Mouse (Mus musculus): Measurements from ENCODE around the gene Dlx3.

Gene Dlx3

DNA sequence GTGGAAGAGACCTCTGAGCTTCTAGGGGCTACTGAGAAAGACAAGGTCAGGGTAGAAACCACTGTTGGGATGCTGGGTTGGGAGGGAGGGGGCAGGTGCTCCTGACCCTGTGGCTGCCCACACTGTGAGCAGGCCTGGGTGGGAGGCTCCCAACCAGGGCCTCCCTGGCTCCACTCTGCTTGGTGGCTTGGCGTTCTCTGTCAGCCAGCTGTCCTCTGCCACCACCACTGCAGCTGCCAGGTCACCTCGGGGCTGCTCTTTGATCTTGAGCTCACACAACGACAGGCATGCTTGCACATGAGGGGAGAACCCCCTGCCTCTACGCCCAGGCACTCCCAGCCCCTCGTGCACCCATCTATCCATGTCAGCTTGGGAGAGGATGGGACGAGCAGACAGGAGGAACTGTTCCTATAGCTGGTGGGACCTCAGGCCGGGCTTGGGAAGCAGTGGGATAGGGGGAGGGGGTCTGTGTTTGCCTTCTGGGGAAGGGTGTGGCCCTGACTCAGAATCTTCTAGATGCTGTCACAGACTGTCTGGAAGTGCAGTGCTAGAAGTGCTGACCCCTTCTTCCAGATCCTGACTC lies 5.5 kb downstream of the Dlx3 start:
- DNase-seq: no peak

DNA sequence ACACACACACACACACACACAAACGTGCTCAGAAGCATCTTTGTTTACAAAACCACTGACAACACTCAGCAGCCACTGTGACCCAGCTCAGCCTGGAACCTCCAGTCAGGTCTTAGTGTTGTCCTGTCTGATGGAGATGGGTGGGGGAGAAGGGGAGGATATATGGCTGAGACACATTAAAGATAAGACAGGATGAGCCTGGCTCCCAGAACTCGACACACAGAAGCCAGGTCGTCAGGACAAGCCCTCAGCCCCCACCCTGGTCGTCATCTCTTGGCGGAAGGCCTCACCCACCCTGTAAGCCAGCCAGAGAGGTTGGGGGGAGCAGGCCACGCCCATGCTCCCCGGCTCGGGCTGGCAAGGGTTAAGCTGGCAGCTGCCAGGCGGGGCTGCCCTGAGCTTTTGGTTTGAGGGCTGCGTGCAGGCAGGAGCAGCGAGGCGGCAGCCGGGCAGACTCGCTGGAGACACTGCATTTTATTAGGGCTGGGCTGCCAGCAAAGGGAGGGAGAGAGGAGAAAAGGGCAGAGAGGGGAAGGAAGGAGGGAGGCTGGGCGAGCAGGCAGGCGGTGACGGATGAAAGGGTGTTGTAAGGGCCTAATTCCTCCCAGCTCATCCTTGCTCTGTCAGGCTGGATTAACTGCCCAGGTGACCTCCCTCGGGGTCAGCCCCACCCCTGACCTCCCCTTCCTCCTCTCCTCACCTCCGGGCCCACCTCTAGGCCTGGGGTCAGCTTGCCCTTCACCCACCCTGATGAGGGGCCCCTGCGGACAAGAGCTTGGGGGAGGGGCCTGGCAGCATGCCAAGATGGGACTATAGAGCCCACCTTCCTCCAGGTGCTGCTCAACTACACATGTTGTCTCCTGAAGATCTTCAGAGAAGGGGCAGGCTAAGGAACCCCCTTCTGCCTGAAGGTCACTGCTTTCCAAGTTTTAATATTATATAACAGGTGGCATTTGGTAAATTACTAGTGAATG lies 6.6 kb downstream of the Dlx3 start:
- DNase-seq: no peak

DNA sequence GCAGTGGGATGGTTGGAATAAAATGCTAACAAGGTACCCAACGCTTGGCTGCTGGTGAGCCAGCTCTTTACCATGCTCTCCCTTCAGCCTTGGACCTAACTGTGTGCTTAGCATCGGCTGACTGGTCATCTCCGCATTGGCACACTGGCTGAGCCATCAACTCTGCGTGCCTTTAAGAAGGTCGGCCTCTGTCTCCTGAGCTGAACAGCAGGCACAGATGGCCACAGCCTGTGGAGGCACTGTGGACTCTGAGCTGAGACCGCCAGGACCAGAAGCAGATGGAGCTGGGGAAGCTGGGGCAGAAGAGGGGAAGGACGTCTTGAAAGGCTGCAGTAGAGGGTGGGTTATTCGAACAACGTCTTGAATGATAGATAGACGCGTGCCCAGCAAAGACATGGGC lies 8.4 kb downstream of the Dlx3 start:
- DNase-seq: no peak

DNA sequence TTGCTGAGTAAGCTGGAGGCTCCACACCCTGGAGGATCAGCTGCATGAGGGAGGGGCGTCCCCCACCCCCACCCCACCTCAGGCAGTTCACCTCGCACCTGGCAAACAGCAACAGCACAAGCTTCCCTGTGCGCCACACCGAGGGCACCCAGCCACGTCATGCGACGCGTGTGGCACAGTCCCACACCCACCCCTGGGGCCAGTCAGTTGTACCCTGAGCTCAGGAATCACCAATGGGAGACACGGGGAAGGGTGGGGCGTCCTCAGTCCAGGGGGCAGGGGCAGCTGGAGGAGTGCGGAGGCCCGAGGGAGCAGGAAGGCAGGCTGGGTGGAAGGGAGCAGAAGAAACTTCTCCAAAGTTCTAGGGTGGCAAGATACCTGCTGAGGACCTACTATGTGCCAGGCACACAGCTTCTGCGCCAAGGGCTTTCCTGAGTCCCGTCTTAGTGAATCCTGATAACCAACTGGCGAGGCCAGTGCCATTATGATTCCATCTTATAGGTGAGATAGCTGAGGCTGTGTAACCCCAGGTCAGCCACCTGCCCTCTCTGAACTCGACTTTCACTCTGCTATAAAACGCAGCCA lies 10.8 kb downstream of the Dlx3 start:
- DNase-seq: no peak

DNA sequence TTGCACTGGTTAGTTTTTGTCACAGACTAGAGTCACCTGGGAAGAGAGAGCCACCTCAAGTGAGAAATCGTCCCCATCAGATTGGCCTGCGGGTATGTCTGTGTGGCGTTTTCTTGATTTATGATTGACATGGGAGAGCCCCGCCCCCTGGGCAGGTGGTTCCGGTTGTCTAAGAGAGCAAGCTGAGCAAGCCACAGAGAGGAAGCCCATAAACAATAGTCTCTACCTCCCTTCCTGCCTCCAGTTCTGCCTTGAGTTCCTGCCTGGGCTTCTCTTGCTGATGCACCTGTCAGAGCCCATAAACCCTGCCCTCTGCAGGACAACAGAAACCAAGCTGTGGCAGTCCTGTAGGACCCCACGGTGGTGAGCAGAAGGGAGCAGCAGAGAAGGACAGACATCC lies 13.4 kb downstream of the Dlx3 start:
- DNase-seq: no peak

DNA sequence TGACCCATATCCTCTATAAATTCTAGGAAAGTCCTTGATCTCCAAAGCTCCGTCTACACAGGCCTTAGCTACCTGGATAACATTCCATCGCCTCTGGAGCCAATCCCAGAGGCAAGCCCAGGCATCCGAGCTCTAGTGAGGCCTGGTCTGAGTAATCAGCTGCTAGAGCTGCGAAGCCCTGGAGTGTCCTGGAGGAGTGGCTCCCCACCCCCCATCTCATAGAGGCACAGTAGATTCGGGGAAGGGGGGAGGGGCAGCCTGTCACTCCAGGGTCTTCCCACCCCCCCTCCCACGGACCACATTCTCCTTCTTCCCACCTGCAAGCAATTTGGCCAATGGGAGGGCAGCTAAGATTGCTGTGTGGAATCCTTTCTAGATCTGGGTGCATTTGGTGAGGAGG lies 17.4 kb downstream of the Dlx3 start:
- no peak for DNase-seq

DNA sequence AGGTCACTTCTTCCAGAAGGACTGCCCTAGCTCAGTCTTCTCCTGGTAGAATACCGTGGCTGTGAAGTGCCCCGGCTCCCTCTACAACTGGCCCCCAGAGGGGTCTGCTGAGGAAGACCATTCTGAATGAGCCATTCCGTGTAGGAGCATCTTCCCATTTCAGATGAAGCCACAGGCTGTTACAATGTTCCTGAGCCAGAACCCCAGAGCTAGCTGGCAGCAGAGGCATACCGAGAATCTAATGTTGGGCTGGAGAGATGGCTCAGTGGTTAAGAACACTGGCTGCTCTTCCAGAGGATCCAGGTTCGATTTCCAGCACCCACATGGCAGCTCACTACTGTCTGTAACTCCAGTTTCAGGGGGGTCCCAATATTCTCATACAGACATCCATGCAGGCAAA lies 20.0 kb downstream of the Dlx3 start:
- no peak for DNase-seq

DNA sequence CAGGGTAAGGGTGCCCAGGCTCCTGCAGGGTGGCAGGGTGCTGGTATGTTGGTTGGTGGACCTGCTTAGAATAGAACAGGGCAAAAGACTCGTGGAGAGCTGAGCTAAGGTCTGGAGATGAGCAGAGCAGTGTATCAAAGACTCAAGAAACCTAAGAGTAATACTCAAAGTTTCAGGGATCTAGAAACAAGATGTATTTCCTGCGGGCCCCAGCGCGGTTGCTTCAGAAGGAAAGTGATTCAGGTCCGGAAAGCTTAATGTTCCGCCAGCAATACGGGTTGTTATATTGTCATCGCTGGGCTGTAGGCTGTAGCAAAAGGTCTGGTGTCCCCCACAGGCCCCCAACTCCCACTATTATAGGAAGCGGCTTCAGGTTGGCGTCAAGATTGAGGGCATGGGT lies 22.3 kb downstream of the Dlx3 start:
- DNase-seq: no peak

DNA sequence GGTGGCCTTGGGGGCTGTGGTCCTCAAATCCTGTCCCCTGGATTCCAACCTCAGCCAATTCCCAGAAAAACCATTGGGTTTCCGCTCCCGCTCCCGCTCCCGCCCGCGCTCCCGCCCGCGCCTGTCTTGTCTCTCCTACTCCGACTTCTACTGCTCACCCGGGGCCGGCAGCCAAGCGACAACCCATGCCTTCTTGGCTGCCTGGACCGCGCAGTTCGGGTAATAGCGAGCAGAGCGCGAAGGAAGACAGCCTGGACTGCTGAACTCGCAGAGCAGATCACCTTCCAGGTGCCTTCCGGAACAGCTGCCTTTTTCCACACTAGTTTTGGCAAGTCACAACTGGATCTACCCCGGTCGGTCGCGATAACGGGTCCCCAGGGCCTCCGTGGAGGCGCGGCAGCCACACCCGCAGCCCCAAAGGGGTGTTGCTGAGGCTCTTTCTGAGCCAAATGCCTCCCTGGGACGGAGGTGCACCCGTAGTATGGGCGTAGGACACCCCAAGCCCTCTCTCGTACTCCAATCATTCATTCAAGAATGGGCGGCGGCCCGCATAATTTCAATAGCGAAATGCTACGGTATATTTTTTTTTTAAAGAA lies 23.2 kb downstream of the Dlx3 start:
- DNase-seq: no peak

DNA sequence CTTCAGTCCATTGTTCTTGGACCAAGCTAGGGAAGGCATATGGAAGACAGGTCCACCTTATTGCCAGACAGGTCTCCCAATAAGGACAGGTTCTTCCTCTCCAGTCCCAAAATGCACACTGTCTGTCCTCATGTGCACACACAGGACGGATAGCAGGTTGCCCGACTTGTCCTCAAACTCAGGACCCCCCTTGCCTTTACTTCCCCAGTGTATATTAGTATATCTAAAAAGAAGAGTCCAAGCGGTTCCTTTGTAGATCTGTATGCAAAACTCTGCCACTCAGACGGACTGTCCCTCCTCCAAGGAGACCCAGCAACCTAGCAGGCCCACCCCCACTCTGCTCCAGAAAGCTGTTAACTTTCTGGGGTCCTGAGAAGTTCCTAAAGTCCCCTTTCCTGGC lies 23.7 kb downstream of the Dlx3 start:
- DNase-seq: no peak

DNA sequence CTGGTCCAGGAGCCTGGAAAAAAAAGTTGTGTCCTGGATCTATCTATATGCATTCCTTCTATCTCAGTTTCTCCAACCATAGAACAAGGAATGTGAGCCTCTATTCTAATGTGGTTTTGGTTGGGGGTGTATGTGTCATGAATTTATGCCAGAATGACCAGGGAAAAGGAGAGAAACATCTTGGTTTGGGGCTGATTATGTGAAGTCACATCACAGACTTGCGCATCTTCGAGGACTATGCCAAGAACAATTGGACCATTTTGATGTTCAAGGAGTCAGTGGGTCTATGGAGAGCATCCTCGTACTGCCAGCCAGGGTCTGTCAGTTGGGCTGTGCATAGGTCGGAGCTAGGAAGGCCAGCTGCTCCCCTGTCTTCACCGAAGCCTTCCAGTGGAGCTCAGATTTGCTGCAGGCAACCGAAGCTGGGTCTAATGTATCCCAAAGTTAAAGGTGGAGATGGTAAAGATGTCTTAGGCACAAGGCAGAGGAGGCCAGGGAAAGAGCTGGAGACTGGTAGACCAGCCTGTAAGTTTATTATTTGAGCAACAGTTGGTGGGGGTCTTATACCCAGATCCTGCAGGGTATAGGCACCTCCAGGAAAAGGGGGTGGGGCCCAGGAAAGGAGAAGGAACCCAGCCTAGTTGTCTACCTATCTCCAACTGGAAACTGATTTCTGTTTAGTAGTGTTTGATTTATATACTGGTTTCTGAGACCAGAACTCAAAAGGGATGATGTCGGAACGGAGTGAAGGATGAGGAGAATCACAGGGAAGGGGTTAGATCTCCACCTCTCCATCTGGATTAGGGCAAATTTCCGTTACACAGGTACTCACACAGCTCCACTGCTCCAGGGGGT lies 24.4 kb downstream of the Dlx3 start:
- no peak for DNase-seq

DNA sequence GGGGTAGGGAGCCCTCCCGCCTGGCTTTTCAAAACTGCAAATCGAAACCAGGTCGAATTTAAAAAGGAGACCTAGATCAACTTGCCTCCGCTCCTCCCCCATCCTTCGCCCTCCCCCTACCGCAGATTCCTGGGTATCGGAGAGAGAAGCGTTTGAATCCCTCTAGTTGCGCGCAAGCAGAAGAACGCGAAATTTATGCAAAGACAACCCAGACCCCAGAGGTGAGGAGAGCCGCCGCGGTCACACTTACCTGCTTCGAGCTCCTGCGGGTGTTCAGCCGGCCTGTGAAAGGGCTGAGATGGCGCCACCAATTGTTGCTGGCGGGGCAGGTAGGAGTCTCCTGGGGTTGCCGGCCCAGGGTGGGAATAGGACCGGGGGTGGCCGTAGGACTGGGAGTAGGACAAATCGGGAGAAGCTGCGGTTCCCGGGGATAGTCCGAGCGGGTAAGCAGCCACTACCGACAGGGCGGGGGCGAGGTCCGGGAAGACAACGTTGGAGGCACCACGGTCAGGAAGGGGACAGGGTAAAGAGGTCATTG lies 25.1 kb downstream of the Dlx3 start:
- no peak for DNase-seq

DNA sequence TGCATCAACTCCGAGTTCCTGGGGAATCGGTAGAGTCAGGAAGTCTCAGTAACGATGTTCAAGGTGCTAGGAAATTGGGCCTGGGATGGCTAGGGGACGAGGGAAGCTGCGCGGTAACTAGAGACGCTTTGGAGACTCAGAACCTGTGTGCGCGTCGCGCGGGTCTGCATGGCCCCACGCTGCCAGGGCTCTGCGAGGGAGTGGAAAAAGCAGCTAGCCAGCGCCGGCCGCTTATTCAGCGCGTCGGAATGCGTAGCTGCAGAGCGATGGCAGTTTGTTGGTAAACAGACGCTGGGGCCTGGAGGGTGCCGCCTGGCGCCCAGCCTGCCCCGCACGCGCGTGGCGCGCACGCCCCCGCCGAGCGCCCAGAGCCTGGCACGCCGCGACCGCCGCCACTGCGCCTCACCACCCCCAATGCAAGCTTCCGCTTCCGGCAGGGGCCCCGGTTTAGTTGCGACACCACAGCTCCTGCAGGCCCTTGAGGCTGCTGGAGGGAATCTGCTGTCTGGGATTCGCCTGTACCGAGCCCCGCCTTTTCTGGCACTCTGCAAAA lies 26.0 kb downstream of the Dlx3 start, which contains the start of gene Dlx4:
Dlx4 (minus strand) TSS at position 413 of the 553 bp plus-strand sequence.
- no peak for DNase-seq

DNA sequence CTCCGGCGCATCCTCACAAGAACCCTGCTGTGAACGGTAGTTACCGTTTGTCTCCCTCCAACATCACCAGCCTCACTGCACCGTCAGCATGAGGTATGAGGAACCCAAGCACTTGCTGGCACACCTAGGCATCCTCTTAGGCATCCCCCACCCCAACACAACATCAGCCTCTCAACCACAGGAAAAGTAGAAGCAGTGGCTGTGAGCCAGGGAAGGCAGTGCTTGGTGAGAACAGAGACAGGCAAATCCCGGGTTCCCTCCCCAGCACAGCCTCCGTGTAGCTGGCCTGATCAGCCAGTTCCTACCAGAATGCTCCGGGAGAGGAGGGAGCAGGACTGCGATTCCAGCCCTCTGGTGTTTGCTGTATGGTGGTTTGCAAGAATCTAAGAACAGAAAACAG lies 28.8 kb downstream of the Dlx3 start:
- DNase-seq: no peak

DNA sequence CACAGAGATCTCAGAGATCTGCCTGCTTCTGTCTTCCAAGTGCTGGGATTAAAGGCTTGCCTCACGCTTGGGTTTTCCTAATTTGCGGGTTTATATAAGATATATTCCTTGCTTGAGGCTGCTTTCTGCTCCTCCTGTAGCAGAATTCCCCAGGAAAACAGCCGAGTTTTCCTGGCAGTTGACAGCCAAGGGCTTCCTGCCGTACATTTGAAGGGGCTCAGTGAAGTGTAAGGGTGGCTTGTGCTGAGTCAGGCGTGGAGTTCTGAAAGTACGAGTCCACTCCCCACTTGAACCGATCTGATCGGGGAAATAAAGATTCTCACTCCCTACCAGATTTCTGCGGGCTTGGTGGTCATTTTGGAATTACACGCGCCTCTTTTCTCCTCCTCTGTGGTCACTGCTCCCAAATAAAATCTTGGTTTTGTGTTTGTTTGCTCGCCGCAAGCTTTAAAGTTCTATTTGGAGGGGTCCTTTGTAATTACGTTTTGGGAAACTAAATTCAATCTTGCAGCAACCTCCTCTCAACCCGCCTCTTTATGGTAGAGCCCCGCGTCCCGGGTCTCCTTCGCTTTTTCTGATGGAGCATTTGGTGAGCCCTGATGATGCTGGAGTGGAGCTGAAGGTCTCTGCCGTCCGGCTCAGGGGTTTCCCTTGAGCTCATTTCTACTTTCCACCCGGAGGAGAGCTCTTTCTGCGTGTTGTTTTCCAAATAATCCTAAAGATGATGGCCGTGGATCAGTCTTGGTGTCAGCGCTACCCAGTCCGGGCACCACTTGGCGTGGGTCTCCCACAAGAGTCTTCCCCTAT lies 29.7 kb downstream of the Dlx3 start:
- DNase-seq: no peak

DNA sequence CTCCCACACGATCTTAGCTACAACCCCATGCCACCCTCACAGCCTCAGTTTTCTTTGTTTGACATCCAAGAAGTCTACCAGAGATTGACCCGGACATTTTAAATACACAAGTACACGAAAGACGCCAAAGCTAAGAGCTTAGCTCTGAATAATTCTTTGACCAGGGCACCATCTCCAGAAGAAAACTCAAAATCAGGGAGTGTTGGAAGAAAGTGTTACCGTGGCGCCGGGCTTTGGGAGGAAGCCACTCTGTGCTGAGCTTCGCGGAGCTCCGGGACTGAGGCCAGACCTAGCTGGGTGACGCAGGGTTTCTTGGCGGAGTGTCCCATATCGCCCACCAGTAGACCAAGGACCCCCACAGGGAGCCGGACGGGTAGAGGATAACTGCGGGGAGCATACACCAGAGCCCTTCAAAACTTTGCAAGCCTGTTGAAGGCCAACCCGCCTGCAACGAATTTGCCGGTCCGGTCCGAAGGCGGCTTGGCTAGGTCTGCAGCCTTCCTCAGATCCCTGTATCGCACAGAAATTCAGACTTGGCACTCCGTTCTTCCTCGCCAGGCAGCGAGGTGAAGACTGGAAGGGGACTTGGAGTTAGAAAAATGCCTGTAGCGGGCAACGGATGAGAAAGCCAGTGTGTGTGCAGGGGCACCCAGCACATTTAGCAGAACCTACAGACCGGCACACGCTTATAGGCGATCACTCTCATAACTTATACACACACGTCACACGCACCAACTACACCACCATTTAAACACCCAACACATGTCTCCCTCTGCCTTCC lies 30.5 kb downstream of the Dlx3 start:
- DNase-seq: no peak

DNA sequence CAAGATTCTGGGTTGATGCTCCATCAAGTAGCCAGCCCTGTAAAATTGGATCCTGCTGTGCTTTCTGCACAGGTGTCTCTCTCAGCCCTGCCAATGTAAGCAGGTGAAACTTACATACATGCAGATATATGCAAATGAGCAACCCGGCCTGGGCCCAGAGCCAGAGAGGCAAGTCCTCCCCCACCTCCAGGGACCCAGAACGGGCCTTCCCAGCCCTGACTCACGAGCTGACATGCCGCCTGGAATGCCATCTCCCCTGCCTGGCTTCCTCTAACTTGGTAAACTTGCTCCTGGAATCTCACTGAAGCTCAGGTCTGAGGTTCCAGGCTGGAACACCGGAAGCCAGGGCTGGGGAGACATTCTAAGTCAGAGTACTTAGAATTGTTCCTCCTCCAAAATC lies 33.2 kb downstream of the Dlx3 start:
- no peak for DNase-seq

DNA sequence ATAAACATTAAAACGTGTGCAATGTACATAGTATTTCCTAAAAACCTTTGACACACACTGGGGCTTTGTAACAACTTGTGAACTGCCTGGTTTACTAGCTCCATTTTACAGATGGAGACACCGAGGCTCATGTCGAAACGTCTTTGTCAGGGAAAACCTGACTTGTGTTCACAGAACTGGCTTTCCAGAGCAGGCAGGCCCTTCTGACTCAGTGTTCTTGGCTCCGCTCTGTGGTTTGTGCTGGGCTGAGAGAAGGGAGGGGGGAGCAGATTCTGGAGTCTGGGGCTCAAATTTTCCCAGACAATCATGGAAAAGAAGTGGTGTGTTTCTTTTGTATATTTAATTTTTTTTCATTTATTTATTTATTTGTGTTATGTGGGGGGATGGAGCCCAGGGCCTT lies 33.8 kb downstream of the Dlx3 start:
- no peak for DNase-seq

DNA sequence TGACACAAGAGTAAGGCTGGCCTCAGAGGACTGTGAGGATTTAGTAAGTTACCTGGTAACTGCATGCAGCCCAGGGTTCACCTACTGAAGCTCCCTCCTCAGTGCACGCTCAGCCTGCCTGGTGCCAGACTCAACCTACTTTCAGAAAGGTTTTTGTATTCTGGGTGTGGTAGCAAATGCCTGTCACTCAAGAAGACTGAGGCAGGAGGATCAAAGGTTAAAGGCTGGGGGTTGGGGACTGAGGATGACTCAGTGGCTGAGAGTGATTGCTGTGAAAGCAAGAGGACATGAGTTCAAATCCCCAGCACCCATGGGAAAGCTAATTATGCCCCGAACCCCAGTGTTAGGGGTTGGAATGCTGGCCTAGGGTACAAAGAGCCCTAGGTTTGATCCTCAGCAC lies 35.6 kb downstream of the Dlx3 start:
- DNase-seq: no peak

DNA sequence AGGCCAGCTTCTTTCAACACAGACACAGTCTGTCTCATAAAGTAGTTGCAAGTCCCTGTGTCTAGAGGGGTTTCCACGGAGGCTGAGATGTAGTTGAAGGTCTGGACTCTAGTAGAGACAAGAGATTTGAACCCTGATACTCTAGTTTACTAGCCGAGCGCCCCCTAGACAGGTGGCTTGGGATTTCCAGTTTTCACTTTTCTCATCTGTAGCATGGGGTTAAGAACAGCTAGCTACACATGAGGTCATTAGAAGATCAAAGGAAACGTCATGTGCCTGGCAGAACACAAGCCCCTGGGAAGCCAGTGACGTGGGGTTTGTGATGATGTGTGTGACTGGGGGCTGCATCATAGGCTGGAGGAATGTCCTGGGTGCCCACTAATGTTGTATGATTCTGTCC lies 37.4 kb downstream of the Dlx3 start:
- no peak for DNase-seq
